Mouse (Mus musculus) thymus, postnatal 0 days (tissue): Measurements from ENCODE around the gene Neurog1. TPM values are rescaled to one million over a fixed set of nuclear protein-coding genes. Genes with fewer than 3 reads are reported as not detected.

Source experiments
- DNase-seq: peaks from one replicate; pipeline ENCODE4 v3.0.0-alpha.2; 2015; ENCODE audit warnings: low spot score
- polyA plus RNA-seq: library from polyadenylated mRNA; unstranded; fragments of >200 nt; fragmentation: Nextera tagmentation; extraction: Ambion mirVana; gene quantifications from 2 replicates; pipeline ENCODE4 v1.2.1, GENCODE M21; 2015

Gene Neurog1
- polyA plus RNA-seq, 1 experiment from 2014 or later: not detected

GRCm38 (mm10) chr13:56221129-56221910, 30.6 kb downstream of the Neurog1 start:
- no peak for DNase-seq

GRCm38 (mm10) chr13:56219254-56219653, 32.7 kb downstream of the Neurog1 start:
- peak; percentile 73 for DNase-seq

GRCm38 (mm10) chr13:56216090-56216489, 35.9 kb downstream of the Neurog1 start:
- DNase-seq: no peak

GRCm38 (mm10) chr13:56214633-56215032, 37.3 kb downstream of the Neurog1 start:
- no peak for DNase-seq

GRCm38 (mm10) chr13:56209067-56209411, 42.9 kb downstream of the Neurog1 start:
- no peak for DNase-seq

GRCm38 (mm10) chr13:56208225-56209066, 43.5 kb downstream of the Neurog1 start:
- DNase-seq: no peak

Other genes starting within 250 kb of the Neurog1 start
- 439 and 462 TPM in 2 replicates for gene H2afy, start 115.8 kb downstream of the Neurog1 start, polyA plus RNA-seq
- gene Tifab, start 73.3 kb downstream of the Neurog1 start, polyA plus RNA-seq: 4.8 and 5.4 TPM in 2 replicates
- 0.38 and 0.72 TPM in 2 replicates for gene Cxcl14, start 44.4 kb upstream of the Neurog1 start, polyA plus RNA-seq
- not detected in 2 replicates for gene Gm3045, start 174.4 kb upstream of the Neurog1 start, polyA plus RNA-seq
- 0.12 and 0.14 TPM in 2 replicates for gene Slc25a48, start 186.2 kb upstream of the Neurog1 start, polyA plus RNA-seq
- gene Il9, start 230.1 kb upstream of the Neurog1 start, polyA plus RNA-seq: 1.2 and 2.6 TPM in 2 replicates